In genomic region chr7:67559486-67559885, GRCm38 (mm10) we compare ENCODE assay signal across 28 mouse cellular contexts.
DNase-seq lines count a peak whose midpoint lies in the region; ATAC-seq and TF ChIP-seq lines count a peak whose summit lies in the region.
"Had no signal": no experiment of that assay in that cellular context is flagged by ENCODE, and none has a peak within 500 bp of the region (broad histone marks: within the 10 kb centered on the region; RNA-seq: fewer than 3 reads in every experiment).

No protein-coding gene starts in this region.

- peak overlapping the region; percentile 62; the same call in 1 of the 2 replicates for H3K27ac ChIP-seq in heart, embryonic 11.5 days (ENCODE audit: low read depth, low read length)
- H3K27ac ChIP-seq in heart, adult 2 months, result no peak overlapping the region
- H3K27ac ChIP-seq in heart, embryonic 14.5 days (replicated peaks in 1 of 2; ENCODE audit: control insufficient read depth in 1 of 2, insufficient read depth in 1 of 2, low read depth in 2 of 2, low read length in 2 of 2), result peak overlapping the region; percentile 15 to 75
- H3K27ac ChIP-seq in midbrain, embryonic 11.5 days (ENCODE audit: low read depth, low read length), result no peak overlapping the region
- no peak overlapping the region for H3K27ac ChIP-seq in midbrain, embryonic 13.5 days
- H3K27ac ChIP-seq: forebrain, embryonic 10.5 days; forebrain, embryonic 13.5 days; hindbrain, embryonic 10.5 days; hindbrain, embryonic 13.5 days; intestine, embryonic 15.5 days; kidney, embryonic 15.5 days had no signal

- H3K9ac ChIP-seq in heart, embryonic 11.5 days (ENCODE audit: low read depth, low read length), result no peak overlapping the region
- no peak overlapping the region for H3K9ac ChIP-seq in heart, adult 2 months (ENCODE audit: low read depth, low read length)
- no peak overlapping the region for H3K9ac ChIP-seq in heart, embryonic 14.5 days (ENCODE audit: low read length)
- H3K9ac ChIP-seq in midbrain, embryonic 11.5 days (ENCODE audit: low read length), result no peak overlapping the region
- H3K9ac ChIP-seq in midbrain, embryonic 13.5 days (replicated peaks), result no peak overlapping the region
- H3K9ac ChIP-seq: forebrain, embryonic 13.5 days; hindbrain, embryonic 13.5 days; intestine, embryonic 15.5 days; kidney, embryonic 15.5 days had no signal

- no peak overlapping the region for H3K4me2 ChIP-seq in heart, embryonic 11.5 days
- peak overlapping the region; percentile 16; the same call in 1 of the 2 replicates for H3K4me2 ChIP-seq in heart, embryonic 14.5 days (ENCODE audit: low read length)
- no peak overlapping the region for H3K4me2 ChIP-seq in midbrain, embryonic 11.5 days
- H3K4me2 ChIP-seq in midbrain, embryonic 13.5 days (replicated peaks), result no peak overlapping the region
- H3K4me2 ChIP-seq: forebrain, embryonic 13.5 days; hindbrain, embryonic 13.5 days; intestine, embryonic 15.5 days; kidney, embryonic 15.5 days had no signal

- TF ChIP-seq EP300 in heart, adult 2 months (IDR thresholded peaks at IDR 0.05; ENCODE audit: insufficient read depth, low read depth, low read length), result no peak

- no peak for DNase-seq in heart, adult 2 months
- no peak for DNase-seq in heart, postnatal 25 days (ENCODE audit: low spot score)
- peak; percentile 76 for DNase-seq in midbrain, embryonic 11.5 days (ENCODE audit: low spot score, missing footprints)
- peak; percentile 23 for DNase-seq in heart, postnatal 4 days
- DNase-seq in cerebellum, adult 18-20 months, result no peak
- DNase-seq: adrenal gland, adult 2 months; adrenal gland, postnatal 14 days; B cell, adult 2 months; cerebellum, adult 11 months; cerebellum, adult 8-10 months; cerebellum, postnatal 10 days; cerebellum, postnatal 36 days; embryo, embryonic 11 days; gastrocnemius, postnatal 10 days; gastrocnemius, postnatal 36 days; kidney, adult 11 months; kidney, adult 8-10 months had no signal

- peaks cover 18% of the 10 kb centered on the region for H3K4me1 ChIP-seq in heart, embryonic 11.5 days (ENCODE audit: control insufficient read depth, insufficient read depth, low read length)
- peaks cover 12% of the 10 kb centered on the region for H3K4me1 ChIP-seq in heart, adult 2 months (ENCODE audit: control insufficient read depth, insufficient read depth, low read length)
- H3K4me1 ChIP-seq in heart, embryonic 14.5 days (ENCODE audit: control insufficient read depth in 2 of 2, insufficient read depth in 2 of 2, low read length in 2 of 2), result peaks cover 14 to 38% of the 10 kb centered on the region in 2 experiments
- no peaks in the 10 kb centered on the region for H3K4me1 ChIP-seq in midbrain, embryonic 11.5 days (ENCODE audit: control insufficient read depth, insufficient read depth, low read length)
- H3K4me1 ChIP-seq in midbrain, embryonic 13.5 days (replicated peaks), result no peaks in the 10 kb centered on the region
- H3K4me1 ChIP-seq: forebrain, embryonic 13.5 days; hindbrain, embryonic 13.5 days; intestine, embryonic 15.5 days; kidney, embryonic 15.5 days had no signal

- no peak for TF ChIP-seq CTCF in heart, adult 2 months (IDR thresholded peaks at IDR 0.05)

- no peaks in the 10 kb centered on the region for H3K9me3 ChIP-seq in heart, embryonic 11.5 days (replicated peaks; ENCODE audit: control insufficient read depth, low read length)
- H3K9me3 ChIP-seq in heart, embryonic 14.5 days (ENCODE audit: control insufficient read depth, low read length), result no peaks in the 10 kb centered on the region
- no peaks in the 10 kb centered on the region for H3K9me3 ChIP-seq in midbrain, embryonic 11.5 days (ENCODE audit: control insufficient read depth, low read length)
- no peaks in the 10 kb centered on the region for H3K9me3 ChIP-seq in midbrain, embryonic 13.5 days
- H3K9me3 ChIP-seq: forebrain, embryonic 10.5 days; forebrain, embryonic 13.5 days; hindbrain, embryonic 10.5 days; hindbrain, embryonic 13.5 days; intestine, embryonic 15.5 days; kidney, embryonic 15.5 days had no signal

- TF ChIP-seq POLR2A in heart, adult 2 months (IDR thresholded peaks at IDR 0.05; ENCODE audit: insufficient read depth, low read depth, low read length), result no peak

- no peak overlapping the region for H3K4me3 ChIP-seq in heart, embryonic 11.5 days (ENCODE audit: low read depth, low read length)
- H3K4me3 ChIP-seq in heart, adult 2 months, result no peak overlapping the region
- H3K4me3 ChIP-seq in heart, embryonic 14.5 days (ENCODE audit: control insufficient read depth in 1 of 2, insufficient read depth in 1 of 2, low read depth in 1 of 2, low read length in 2 of 2), result no peak overlapping the region
- no peak overlapping the region for H3K4me3 ChIP-seq in midbrain, embryonic 11.5 days (ENCODE audit: low read depth, low read length)
- H3K4me3 ChIP-seq in midbrain, embryonic 13.5 days (replicated peaks), result no peak overlapping the region
- H3K4me3 ChIP-seq: forebrain, embryonic 10.5 days; forebrain, embryonic 13.5 days; hindbrain, embryonic 10.5 days; hindbrain, embryonic 13.5 days; intestine, embryonic 15.5 days; kidney, embryonic 15.5 days had no signal

- H3K27me3 ChIP-seq in heart, embryonic 11.5 days (ENCODE audit: control insufficient read depth, insufficient read depth, low read length), result no peaks in the 10 kb centered on the region
- H3K27me3 ChIP-seq in heart, adult 2 months (ENCODE audit: control insufficient read depth, insufficient read depth, low read length), result no peaks in the 10 kb centered on the region
- no peaks in the 10 kb centered on the region for H3K27me3 ChIP-seq in heart, embryonic 14.5 days (ENCODE audit: control insufficient read depth, insufficient read depth, low read length)
- H3K27me3 ChIP-seq in midbrain, embryonic 11.5 days (ENCODE audit: control insufficient read depth, insufficient read depth, low read length), result no peaks in the 10 kb centered on the region
- no peaks in the 10 kb centered on the region for H3K27me3 ChIP-seq in midbrain, embryonic 13.5 days
- H3K27me3 ChIP-seq: forebrain, embryonic 13.5 days; hindbrain, embryonic 13.5 days; intestine, embryonic 15.5 days; kidney, embryonic 15.5 days had no signal

- no peaks in the 10 kb centered on the region; the same call in 1 of the 2 replicates for H3K79me2 ChIP-seq in heart, adult 2 months (replicated peaks; ENCODE audit: control insufficient read depth, insufficient read depth, low read length)

- ATAC-seq in heart, embryonic 11.5 days (replicated peaks; ENCODE audit: insufficient number of reproducible peaks, low FRiP score, low TSS enrichment), result no peak
- ATAC-seq in heart, embryonic 14.5 days (ENCODE audit: insufficient number of reproducible peaks, insufficient read depth, low FRiP score, low read depth), result no peak
- no peak for ATAC-seq in midbrain, embryonic 11.5 days (ENCODE audit: low FRiP score)
- ATAC-seq in midbrain, embryonic 13.5 days, result no peak
- ATAC-seq: forebrain, embryonic 13.5 days; forebrain, embryonic 16.5 days; hindbrain, embryonic 16.5 days; intestine, embryonic 15.5 days had no signal

- WGBS in heart, embryonic 11.5 days (ENCODE audit: insufficient replicate concordance), result 43% methylated on average over 7 of the region's 7 CpGs
- WGBS in heart, adult 2 months, result 45% methylated on average over 7 of the region's 7 CpGs
- 22% methylated on average over 7 of the region's 7 CpGs for WGBS in heart, embryonic 14.5 days
- WGBS in midbrain, embryonic 11.5 days, result 95% methylated on average over 7 of the region's 7 CpGs
- 91% methylated on average over 7 of the region's 7 CpGs for WGBS in midbrain, embryonic 13.5 days

- H3K36me3 ChIP-seq in heart, embryonic 11.5 days (ENCODE audit: control insufficient read depth, insufficient read depth, low read length), result no peaks in the 10 kb centered on the region
- peaks cover 8% of the 10 kb centered on the region for H3K36me3 ChIP-seq in heart, adult 2 months (ENCODE audit: control insufficient read depth, insufficient read depth, low read length)
- H3K36me3 ChIP-seq in heart, embryonic 14.5 days (ENCODE audit: control insufficient read depth, insufficient read depth, low read length), result no peaks in the 10 kb centered on the region
- H3K36me3 ChIP-seq in midbrain, embryonic 11.5 days (ENCODE audit: control insufficient read depth, insufficient read depth, low read length), result no peaks in the 10 kb centered on the region
- no peaks in the 10 kb centered on the region for H3K36me3 ChIP-seq in midbrain, embryonic 13.5 days
- H3K36me3 ChIP-seq: forebrain, embryonic 10.5 days; hindbrain, embryonic 10.5 days; hindbrain, embryonic 13.5 days; intestine, embryonic 15.5 days; kidney, embryonic 15.5 days had no signal

- intact Hi-C loops in heart, adult 2 months (cut with DNase I), result no loop called here
- intact Hi-C loops in heart, postnatal 25 days (cut with DNase I), result no loop called here

Comparison
In these comparisons a context has a peak if more than half of its experiments do, and no peak if none do; other contexts are left out.
1. H3K27ac ChIP-seq: peak in heart, embryonic 11.5 days (single experiment) and heart, embryonic 14.5 days (2 of 2); none in heart, adult 2 months (single experiment), midbrain, embryonic 11.5 days (single experiment) and midbrain, embryonic 13.5 days (single experiment).
2. DNase-seq: peak in midbrain, embryonic 11.5 days (single experiment) and heart, postnatal 4 days (single experiment); none in heart, adult 2 months (0 of 2), heart, postnatal 25 days (single experiment) and cerebellum, adult 18-20 months (0 of 2).